Mouse (Mus musculus): ENCODE measurements at regions not wholly inside any gene's neighbourhood (a gene's known extent, or its start where the extent isn't known, plus 50 kb on each side); places are given as distances from the start of the nearest gene placed in this dataset.

DNA sequence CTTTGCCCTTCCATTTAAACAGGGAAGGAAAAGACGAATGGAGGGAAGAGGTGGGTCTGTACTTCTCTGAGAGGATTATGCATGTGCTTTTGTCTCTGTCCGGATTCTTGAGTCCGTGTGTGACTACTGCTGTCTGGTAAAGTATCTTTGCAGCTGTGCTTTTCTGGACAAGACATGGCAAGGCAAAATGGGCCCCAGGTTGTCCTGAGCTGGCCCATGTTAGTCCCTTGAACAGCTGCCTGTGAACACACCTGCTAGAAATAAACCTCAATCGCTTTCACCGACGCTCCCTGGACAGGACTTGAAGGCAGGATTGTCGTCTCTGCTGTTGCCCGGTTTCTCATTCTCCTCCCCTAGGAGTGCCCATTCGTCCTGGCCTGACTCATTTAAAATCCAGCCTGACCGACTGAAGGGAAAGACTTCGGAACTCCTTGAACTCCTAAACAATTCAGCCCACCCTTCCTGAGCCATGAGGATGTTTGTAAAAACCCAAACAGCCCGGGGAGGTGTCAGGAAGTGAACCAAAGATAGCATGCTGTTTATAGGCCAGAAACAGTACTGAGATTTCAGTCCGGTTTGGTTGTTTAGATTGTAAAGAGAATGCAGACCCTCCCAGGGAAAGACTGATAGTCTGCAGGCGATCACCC is 281.7 kb downstream of the Qk start:
- Histone ChIP-seq H3K9me3 (no peaks in the 10 kb centered on the region), H3K36me3 (no peaks in the 10 kb centered on the region), H3K27ac (no peak overlapping the region), H3K9ac (no peak overlapping the region), H3K27me3 (no peaks in the 10 kb centered on the region), H3K4me1 (peaks cover 3% of the 10 kb centered on the region; the same call in 1 of the 2 replicates), H3K4me3 (no peak overlapping the region), H3K4me2 (replicated peaks) (no peak overlapping the region)
- 38% methylated on average over 14 of the region's 14 CpGs for WGBS
- ATAC-seq (ENCODE audit: low FRiP score, low read depth), result no peak; the same call in 1 of the 2 replicates

DNA sequence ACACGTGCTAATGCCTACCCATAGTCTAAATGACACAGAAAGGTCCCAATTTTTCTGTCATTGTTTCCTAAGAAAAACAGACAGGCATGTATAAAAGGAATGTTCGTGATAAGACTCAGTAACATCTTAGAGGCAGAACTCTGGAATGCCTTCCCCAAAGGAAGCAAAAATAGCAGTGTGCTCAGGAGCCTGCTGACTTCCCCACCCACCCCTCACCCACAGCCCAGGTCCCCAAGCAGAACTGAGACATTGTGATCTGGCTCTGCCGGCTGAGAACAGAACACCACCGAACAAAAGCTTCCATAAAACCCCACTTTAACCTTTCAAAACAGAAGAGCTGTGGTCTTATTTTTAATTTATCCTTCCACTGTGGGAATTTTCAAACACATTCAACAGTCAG is 286.1 kb downstream of the Qk start:
- 65% methylated on average over 4 of the region's 4 CpGs for WGBS

DNA sequence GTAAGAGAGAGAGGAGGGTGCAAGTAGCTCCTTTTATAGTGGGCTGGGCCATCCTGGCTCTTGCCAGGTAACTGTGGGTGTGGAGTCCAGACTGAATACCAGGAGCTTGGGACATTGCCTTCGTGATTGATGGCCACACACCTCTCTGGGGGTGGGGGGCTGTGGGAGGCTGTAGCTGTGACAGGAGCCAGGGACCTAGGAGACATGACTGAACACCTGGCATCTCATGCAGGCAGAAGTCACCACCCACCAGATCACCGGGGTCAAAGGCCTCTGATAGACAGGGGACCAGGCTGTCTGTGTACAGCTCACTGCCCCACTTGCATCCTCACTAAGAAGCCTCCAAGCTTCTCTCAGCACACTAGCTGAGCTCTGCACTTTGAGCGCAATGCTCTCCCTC is 288.6 kb downstream of the Qk start:
- H3K27me3 ChIP-seq, result no peaks in the 10 kb centered on the region
- no peak overlapping the region for H3K27ac ChIP-seq
- no peak overlapping the region for H3K9ac ChIP-seq
- 86% methylated on average over 3 of the region's 3 CpGs for WGBS
- no peaks in the 10 kb centered on the region for H3K36me3 ChIP-seq
- H3K9me3 ChIP-seq, result no peaks in the 10 kb centered on the region
- no peaks in the 10 kb centered on the region for H3K4me1 ChIP-seq
- no peak for ATAC-seq (ENCODE audit: low FRiP score, low read depth)
- H3K4me2 ChIP-seq (replicated peaks), result no peak overlapping the region
- no peak overlapping the region for H3K4me3 ChIP-seq

More for the DNA sequence above, 286.1 kb downstream of the Qk start:
- H3K27me3 ChIP-seq, result no peaks in the 10 kb centered on the region
- no peaks in the 10 kb centered on the region for H3K36me3 ChIP-seq
- H3K9me3 ChIP-seq, result no peaks in the 10 kb centered on the region
- no peak overlapping the region for H3K27ac ChIP-seq
- peaks cover 3% of the 10 kb centered on the region; the same call in 1 of the 2 replicates for H3K4me1 ChIP-seq
- ATAC-seq (ENCODE audit: low FRiP score, low read depth), result no peak
- no peak overlapping the region for H3K4me2 ChIP-seq (replicated peaks)
- H3K9ac ChIP-seq, result no peak overlapping the region
- H3K4me3 ChIP-seq, result no peak overlapping the region

DNA sequence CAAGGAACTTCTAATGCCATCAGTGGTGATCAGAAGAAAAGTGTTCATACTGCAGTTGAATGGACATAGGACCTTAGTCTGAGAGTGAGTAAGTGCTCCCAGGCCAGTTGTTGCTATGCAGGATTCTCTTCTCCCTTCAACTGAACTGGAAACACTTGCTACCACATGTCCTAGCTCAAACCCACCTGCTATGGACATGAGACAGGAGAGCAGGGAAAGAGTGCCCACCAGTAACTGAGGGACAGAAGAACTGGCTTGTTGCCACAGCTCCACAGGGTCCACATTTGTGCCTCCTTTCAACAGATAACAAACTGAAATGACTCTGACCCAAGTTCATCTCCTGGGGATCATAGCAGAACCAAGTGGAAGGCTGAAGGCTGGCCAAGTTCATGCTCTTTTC is 292.9 kb downstream of the Qk start:
- Histone ChIP-seq H3K9me3 (no peaks in the 10 kb centered on the region), H3K9ac (no peak overlapping the region), H3K4me2 (replicated peaks) (no peak overlapping the region), H3K4me1 (no peaks in the 10 kb centered on the region), H3K4me3 (no peak overlapping the region), H3K27ac (no peak overlapping the region; the same call in 1 of the 2 replicates), H3K27me3 (no peaks in the 10 kb centered on the region), H3K36me3 (no peaks in the 10 kb centered on the region)
- no peak for ATAC-seq (ENCODE audit: low FRiP score, low read depth)

DNA sequence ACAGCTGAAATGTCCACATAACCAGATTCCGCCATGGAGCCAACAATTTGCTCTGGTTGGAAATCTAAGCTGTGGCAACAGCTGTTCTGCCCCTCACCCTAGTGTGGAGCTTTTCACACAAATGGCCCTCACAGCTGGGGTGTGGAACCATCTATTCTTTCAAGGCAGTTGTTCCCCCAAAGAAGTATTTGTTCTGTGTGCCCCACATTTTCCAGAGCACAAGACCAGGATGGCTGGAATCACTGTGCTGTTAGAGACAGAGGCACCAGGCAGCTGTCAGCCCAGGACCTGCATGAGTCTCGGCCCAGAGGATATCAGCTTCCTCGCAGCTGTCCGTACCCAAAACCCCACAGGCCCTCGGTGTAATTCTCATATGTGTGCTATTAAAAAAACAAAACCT is 294.4 kb downstream of the Qk start:
- no peak overlapping the region for H3K27ac ChIP-seq
- no peaks in the 10 kb centered on the region for H3K36me3 ChIP-seq
- H3K4me1 ChIP-seq, result no peaks in the 10 kb centered on the region
- H3K4me2 ChIP-seq (replicated peaks), result no peak overlapping the region
- H3K9ac ChIP-seq, result no peak overlapping the region
- H3K27me3 ChIP-seq, result no peaks in the 10 kb centered on the region
- ATAC-seq (ENCODE audit: low FRiP score, low read depth), result peak; percentile 89
- no peak overlapping the region for H3K4me3 ChIP-seq
- 73% methylated on average over 5 of the region's 5 CpGs for WGBS
- H3K9me3 ChIP-seq, result no peaks in the 10 kb centered on the region

DNA sequence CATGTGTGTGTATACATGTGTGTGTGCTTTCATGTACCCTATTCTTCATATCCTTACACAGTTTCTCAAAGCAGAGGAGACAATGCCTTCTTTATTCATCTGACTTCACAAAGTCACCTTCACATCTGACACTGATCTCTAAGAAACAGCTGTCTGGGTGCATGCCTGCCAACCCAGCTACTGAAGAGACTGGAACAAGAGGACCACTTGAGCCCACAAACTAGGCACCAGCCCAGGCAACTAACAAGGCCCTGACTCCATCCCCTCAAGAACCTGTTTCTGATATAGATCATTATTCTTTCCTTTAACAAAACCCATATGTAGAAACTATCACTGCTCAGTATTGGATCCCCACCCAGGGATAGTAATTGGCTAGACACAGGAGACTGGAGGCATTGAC is 295.3 kb downstream of the Qk start:
- Histone ChIP-seq H3K4me3 (no peak overlapping the region), H3K9me3 (no peaks in the 10 kb centered on the region)
- ATAC-seq (ENCODE audit: low FRiP score, low read depth), result no peak

DNA sequence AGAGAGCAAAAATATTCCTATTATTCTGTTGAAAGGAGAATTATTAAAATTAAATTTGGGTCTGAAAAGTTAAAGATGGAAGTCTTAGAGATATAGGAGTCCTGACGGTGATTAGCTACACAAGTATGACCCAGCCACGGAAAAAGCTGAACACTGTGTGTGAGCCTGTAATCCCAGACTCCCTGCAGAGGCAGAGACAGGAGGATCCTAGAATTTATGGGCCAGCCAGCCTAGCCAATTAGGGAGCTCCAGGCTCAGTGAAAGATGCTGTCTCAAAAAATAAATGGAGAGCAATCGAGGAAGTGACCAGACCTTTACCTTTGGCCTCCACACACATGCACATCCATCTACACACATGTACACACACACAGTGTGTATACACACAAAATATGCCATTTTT is 307.5 kb downstream of the Qk start:
- 54% methylated on average over 3 of the region's 3 CpGs for WGBS
- Histone ChIP-seq H3K4me3 (no peak overlapping the region), H3K4me2 (replicated peaks) (no peak overlapping the region), H3K27me3 (no peaks in the 10 kb centered on the region), H3K27ac (no peak overlapping the region), H3K4me1 (peaks cover 6% of the 10 kb centered on the region; the same call in 1 of the 2 replicates), H3K36me3 (no peaks in the 10 kb centered on the region), H3K9me3 (no peaks in the 10 kb centered on the region), H3K9ac (no peak overlapping the region)
- no peak for ATAC-seq (ENCODE audit: low FRiP score, low read depth)

More for the DNA sequence above, 295.3 kb downstream of the Qk start:
- Histone ChIP-seq H3K4me1 (no peaks in the 10 kb centered on the region), H3K27ac (no peak overlapping the region), H3K9ac (no peak overlapping the region), H3K27me3 (no peaks in the 10 kb centered on the region), H3K36me3 (no peaks in the 10 kb centered on the region), H3K4me2 (replicated peaks) (no peak overlapping the region)

DNA sequence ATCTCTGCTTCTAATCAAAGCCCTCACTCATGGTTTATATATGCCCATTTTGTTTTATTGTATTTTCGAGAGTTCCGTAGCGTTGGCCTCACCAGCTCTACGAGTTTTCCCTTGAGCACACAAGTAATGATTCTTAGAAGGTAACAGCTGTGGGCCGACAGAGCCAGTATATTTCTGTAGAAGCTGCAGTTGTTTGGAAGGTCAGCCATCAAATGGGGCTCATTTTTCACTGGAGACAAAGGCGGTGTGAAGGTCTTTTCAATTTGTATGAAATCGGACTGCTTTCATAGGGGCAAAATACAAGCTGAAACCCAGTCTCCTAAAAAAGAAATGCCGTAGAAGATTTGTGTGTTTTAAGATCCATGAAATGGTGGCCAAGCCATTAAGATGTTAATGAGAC is 307.9 kb downstream of the Qk start:
- Histone ChIP-seq H3K4me1 (peaks cover 6% of the 10 kb centered on the region; the same call in 1 of the 2 replicates), H3K9ac (no peak overlapping the region), H3K27me3 (no peaks in the 10 kb centered on the region), H3K27ac (no peak overlapping the region), H3K4me2 (replicated peaks) (no peak overlapping the region), H3K4me3 (no peak overlapping the region), H3K9me3 (no peaks in the 10 kb centered on the region), H3K36me3 (no peaks in the 10 kb centered on the region)
- no peak for ATAC-seq (ENCODE audit: low FRiP score, low read depth)
- 39% methylated on average over 8 of the region's 8 CpGs for WGBS

DNA sequence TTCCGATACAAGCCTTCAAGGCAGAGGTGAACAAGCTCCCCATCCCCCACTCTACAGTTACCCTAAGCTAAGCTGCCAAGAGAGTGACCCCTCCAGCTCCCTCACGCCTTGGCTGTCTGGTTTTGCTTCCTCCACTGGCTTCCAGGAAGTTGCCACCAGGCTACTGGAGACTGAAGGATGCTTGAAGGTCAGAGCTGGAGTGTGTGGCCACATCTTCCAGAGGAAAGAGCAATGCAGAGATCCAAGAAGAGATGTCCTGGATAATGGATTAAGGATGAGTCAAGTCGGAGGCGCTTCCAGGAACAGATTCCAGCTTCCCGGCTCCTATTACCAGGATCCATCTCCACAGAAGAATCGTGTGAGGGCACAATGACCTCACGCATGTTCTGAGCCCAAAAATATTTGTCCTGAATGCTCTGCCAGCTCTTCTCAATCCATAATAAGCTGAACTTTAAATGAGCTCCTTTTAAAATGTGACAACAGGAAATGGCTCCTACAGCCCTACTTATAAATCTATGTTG is 318.5 kb downstream of the Qk start:
- H3K9ac ChIP-seq, result no peak overlapping the region
- H3K4me1 ChIP-seq, result 0 out of 2 replicates have a peak, but pooled peaks cover 3% of the 10 kb centered on the region
- H3K27ac ChIP-seq, result no peak overlapping the region
- ATAC-seq (ENCODE audit: low FRiP score, low read depth), result no peak
- no peaks in the 10 kb centered on the region for H3K9me3 ChIP-seq
- no peak overlapping the region for H3K4me2 ChIP-seq (replicated peaks)
- 73% methylated on average over 7 of the region's 7 CpGs for WGBS
- no peak overlapping the region for H3K4me3 ChIP-seq
- H3K27me3 ChIP-seq, result no peaks in the 10 kb centered on the region
- H3K36me3 ChIP-seq, result no peaks in the 10 kb centered on the region

DNA sequence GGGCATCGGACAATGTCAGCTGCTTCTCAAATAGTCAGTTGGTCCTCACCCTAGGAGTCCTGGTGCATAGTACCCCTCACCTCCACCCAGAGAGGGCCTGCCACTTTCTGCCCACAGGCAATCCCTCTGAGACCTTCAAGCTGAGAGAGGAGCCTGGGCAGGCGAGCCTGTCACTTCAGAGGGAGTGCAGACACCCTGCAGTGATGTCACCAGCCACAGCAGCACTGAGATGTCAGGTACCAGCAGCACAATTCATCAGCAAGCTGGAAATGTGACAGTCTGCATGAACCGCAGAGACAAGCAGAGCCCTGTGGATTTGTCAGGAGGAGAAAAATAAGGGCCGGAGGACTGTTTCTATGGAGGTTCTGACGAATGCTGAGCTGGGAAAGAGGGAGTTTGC is 324.3 kb downstream of the Qk start:
- H3K4me3 ChIP-seq, result no peak overlapping the region
- no peaks in the 10 kb centered on the region for H3K4me1 ChIP-seq
- H3K9ac ChIP-seq, result no peak overlapping the region
- no peaks in the 10 kb centered on the region for H3K27me3 ChIP-seq
- WGBS, result 64% methylated on average over 5 of the region's 5 CpGs
- ATAC-seq (ENCODE audit: low FRiP score, low read depth), result no peak
- no peak overlapping the region for H3K27ac ChIP-seq
- no peaks in the 10 kb centered on the region for H3K36me3 ChIP-seq
- H3K4me2 ChIP-seq (replicated peaks), result no peak overlapping the region
- no peaks in the 10 kb centered on the region for H3K9me3 ChIP-seq

DNA sequence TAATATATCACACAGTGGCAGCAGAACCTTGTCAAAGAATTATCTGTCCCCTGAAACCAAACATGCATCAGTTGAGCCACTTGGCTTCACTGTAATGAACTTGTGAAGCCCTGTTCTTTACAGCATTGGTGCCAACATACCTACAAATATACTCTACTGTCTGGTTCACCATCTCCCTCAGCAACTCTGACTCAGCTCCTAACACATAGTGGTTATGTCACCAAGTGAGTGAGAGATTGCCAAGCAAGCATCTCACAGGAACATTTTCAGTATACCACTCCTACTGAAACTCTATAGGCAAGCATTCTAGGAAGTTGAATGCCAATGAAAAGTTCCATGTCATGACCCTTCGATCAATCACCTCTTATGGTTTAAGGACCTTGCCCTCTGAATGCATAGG is 321.2 kb upstream of the Pabpc6 start:
- no peak overlapping the region for H3K4me2 ChIP-seq (replicated peaks)
- ATAC-seq (ENCODE audit: low FRiP score, low read depth), result no peak
- no peak overlapping the region for H3K4me3 ChIP-seq
- 88% methylated on average over 1 of the region's 1 CpGs for WGBS
- H3K27ac ChIP-seq, result no peak overlapping the region
- no peaks in the 10 kb centered on the region for H3K27me3 ChIP-seq
- no peaks in the 10 kb centered on the region for H3K4me1 ChIP-seq
- no peak overlapping the region for H3K9ac ChIP-seq
- no peaks in the 10 kb centered on the region for H3K36me3 ChIP-seq
- H3K9me3 ChIP-seq, result peaks cover 9% of the 10 kb centered on the region

DNA sequence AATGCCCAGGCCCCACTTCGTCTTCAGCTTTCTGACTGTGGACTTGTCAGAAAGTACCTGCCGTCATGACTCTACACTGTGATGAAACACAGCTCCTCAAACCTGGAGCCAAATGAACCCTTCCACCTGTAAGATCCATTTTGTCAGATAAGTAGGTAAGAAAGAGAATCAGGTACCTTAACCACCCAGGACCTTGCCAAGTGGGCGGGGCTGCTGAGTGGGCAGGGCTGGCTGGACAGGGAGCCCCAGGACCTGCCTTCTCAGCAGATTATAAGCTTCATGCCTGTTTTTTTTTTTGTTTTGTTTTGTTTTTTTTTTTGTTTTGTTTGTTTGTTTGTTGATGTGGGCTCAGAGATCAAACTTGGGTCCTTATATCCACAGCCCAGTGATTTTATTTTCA is 311.8 kb upstream of the Pabpc6 start:
- peaks cover 5% of the 10 kb centered on the region for H3K9me3 ChIP-seq
- WGBS, result 89% methylated on average over 3 of the region's 3 CpGs
- H3K4me1 ChIP-seq, result 0 out of 2 replicates have a peak, but pooled peaks cover 6% of the 10 kb centered on the region
- no peak for ATAC-seq (ENCODE audit: low FRiP score, low read depth)
- no peak overlapping the region for H3K4me3 ChIP-seq
- no peaks in the 10 kb centered on the region for H3K36me3 ChIP-seq
- no peak overlapping the region for H3K9ac ChIP-seq
- no peaks in the 10 kb centered on the region for H3K27me3 ChIP-seq
- no peak overlapping the region for H3K4me2 ChIP-seq (replicated peaks)
- H3K27ac ChIP-seq, result no peak overlapping the region

DNA sequence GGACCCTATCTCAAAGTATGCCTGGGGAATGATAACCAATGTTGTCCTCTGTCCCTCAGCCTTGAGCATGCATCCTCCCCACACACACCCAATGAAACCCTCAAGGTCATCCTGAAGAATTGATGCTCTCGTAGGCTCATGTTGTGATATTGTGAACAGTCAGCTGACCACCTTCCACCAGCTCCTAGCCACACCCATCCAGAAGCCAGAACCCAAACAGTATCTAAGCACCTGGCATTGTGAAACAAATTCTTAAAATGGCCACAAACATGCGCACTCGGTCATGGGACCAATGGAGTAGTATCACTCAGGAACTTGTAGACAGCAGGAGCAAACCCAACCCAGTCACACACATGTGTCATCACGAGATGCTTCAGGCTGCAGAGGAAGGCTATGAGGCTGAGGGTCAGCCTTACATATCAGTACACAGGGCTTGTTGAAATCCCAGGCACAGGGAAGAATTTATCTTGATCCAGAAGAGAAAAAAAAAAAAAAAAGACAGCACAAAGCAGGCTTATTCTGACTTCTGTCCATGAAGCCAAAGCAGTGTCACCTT is 307.4 kb upstream of the Pabpc6 start:
- H3K4me1 ChIP-seq, result 0 out of 2 replicates have a peak, but pooled peaks cover 6% of the 10 kb centered on the region
- WGBS, result 89% methylated on average over 4 of the region's 4 CpGs

More for the DNA sequence above, 307.4 kb upstream of the Pabpc6 start:
- Histone ChIP-seq H3K27ac (no peak overlapping the region), H3K36me3 (no peaks in the 10 kb centered on the region), H3K4me3 (no peak overlapping the region), H3K9me3 (no peaks in the 10 kb centered on the region), H3K27me3 (no peaks in the 10 kb centered on the region; the same call in 1 of the 2 replicates), H3K9ac (no peak overlapping the region), H3K4me2 (replicated peaks) (no peak overlapping the region)
- ATAC-seq (ENCODE audit: low FRiP score, low read depth), result no peak
